Mouse (Mus musculus) kidney, embryonic 16.5 days (tissue): Measurements from ENCODE around the gene Actr1a. TPM values are rescaled to one million over a fixed set of nuclear protein-coding genes. Genes with fewer than 3 reads are reported as not detected.
A peak's percentile ranks its signal among the peaks of the same experiment; 100 is the strongest.

Source experiments
- ATAC-seq: fragments of 200-750 bp; cut with Nextera tagmentation; 2 replicates; pipeline ENCODE4 v1.8.0; 2017; ENCODE audit warnings: moderate TSS enrichment; ENCODE audit not compliant: low FRiP score, low TSS enrichment
- H3K27ac ChIP-seq: fragments of 300-500 bp; sonication (generic); 2 replicates; pipeline ENCODE4 v1.5.1; 2014; ENCODE audit warnings: low read length
- H3K27me3 ChIP-seq: fragments of 300-500 bp; sonication (generic); 2 replicates; pipeline ENCODE4 v1.6.1; 2014; ENCODE audit warnings: low read length, control low read depth, mixed read lengths; ENCODE audit not compliant: insufficient read depth
- H3K36me3 ChIP-seq: fragments of 300-500 bp; sonication (generic); 2 replicates; pipeline ENCODE4 v1.6.1; 2014; ENCODE audit warnings: low read length, control low read depth, mixed read lengths; ENCODE audit not compliant: insufficient read depth
- H3K4me1 ChIP-seq: fragments of 300-500 bp; sonication (generic); 2 replicates; pipeline ENCODE4 v1.6.1; 2014; ENCODE audit warnings: low read length, control low read depth, mixed read lengths; ENCODE audit not compliant: insufficient read depth
- H3K4me2 ChIP-seq: fragments of 300-500 bp; sonication (generic); replicated peaks from 2 replicates; pipeline ENCODE4 v1.6.1; 2014; ENCODE audit warnings: low read depth, low read length
- H3K4me3 ChIP-seq: fragments of 300-500 bp; sonication (generic); 2 replicates; pipeline ENCODE4 v1.5.1; 2014; ENCODE audit warnings: mild to moderate bottlenecking, low read length
- H3K9ac ChIP-seq: fragments of 300-500 bp; sonication (generic); replicated peaks from 2 replicates; pipeline ENCODE4 v1.6.1; 2014; ENCODE audit warnings: low read length
- H3K9me3 ChIP-seq: fragments of 300-500 bp; sonication (generic); 2 replicates; pipeline ENCODE4 v1.6.1; 2016; ENCODE audit warnings: low read length, control low read depth
- WGBS: fragments of 180-500 bp; shearing (Covaris S2); extraction: QIAGEN DNeasy Blood & Tissue Kit; methylation state at CpG from one replicate; pipeline ENCODE4 v1.1.7; 2014; 5-methylcytosine and 5-hydroxymethylcytosine counted together
- polyA plus RNA-seq: library from polyadenylated mRNA; unstranded; fragments of >200 nt; fragmentation: Nextera tagmentation; extraction: Ambion mirVana; gene quantifications from 2 replicates; pipeline ENCODE4 v1.2.1, GENCODE M21; 2015

Gene Actr1a
- polyA plus RNA-seq, 1 experiment from 2014 or later = 144 TPM

DNA sequence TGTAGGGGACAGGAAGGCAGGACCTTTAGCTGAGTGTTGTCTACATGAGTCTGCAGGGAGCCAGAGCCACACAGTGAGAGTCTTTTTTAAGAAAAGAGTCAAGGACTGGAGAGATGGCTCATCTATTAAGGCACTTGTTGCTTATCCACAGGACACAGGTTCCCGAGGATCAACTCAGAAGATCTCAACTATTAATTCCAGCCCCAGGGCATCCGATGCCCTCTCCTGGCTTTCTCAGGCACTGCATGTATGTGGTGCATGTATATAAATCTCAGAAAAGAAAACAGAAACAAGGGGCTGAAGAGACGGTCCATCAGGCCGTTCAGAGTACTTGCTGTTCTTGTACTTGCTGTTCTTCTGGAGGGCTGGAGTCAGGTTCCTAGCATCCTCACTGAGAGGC, 3.5 kb downstream of the Actr1a start:
- no peak for ATAC-seq
- Histone ChIP-seq H3K9ac (no peak overlapping the region), H3K4me2 (no peak overlapping the region), H3K4me3 (no peak overlapping the region), H3K4me1 (peaks cover 18% of the 10 kb centered on the region), H3K36me3 (peaks cover 9% of the 10 kb centered on the region; the same call in 1 of the 2 replicates), H3K9me3 (no peaks in the 10 kb centered on the region), H3K27me3 (no peaks in the 10 kb centered on the region), H3K27ac (no peak overlapping the region)
- WGBS = 25% methylated on average over 4 of the region's 4 CpGs

DNA sequence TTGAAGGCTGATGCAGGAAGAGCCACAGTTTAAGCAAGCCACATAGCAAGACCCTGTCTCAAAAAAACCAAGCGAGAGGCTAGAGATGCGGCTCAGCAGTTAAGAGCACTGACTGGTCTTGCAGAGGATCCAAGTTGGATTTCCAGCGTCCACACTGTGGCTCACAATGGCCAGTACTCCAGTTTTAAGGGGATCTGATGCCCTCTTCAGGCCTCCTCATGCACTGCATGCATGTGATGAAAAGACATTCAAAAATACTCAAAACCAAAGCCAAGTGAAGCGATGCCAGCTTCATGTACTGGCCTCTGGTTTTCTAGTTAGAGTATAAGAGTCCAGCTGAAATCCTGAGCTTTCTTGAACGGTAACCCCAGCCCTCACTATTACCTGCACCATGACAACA, 5.7 kb downstream of the Actr1a start:
- Histone ChIP-seq H3K4me3 (no peak overlapping the region), H3K36me3 (peaks cover 20% of the 10 kb centered on the region; the same call in 1 of the 2 replicates), H3K27me3 (no peaks in the 10 kb centered on the region), H3K27ac (no peak overlapping the region), H3K9me3 (no peaks in the 10 kb centered on the region), H3K9ac (no peak overlapping the region), H3K4me2 (no peak overlapping the region), H3K4me1 (peaks cover 13% of the 10 kb centered on the region)
- WGBS = 83% methylated on average over 5 of the region's 5 CpGs
- no peak for ATAC-seq

DNA sequence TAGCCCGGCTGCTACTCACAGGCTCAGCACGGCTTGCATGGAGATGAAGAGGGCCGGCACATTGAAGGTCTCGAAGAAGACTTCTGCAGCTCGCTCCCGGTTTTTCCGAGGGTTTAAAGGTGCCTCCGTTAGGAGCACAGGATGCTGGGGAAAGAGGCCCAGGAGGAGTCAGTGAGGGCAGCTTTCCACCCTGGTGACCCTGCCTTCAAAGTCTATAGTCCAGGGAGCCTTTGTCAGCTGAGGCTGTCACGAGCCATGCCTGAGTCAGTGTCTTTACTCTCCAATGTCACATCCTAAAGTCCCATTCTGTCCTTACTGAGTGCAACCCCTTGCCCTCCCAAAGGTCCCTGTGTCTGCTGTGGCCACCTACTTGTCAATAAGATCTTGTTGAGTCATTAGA, 13.3 kb downstream of the Actr1a start:
- no peaks in the 10 kb centered on the region for H3K27me3 ChIP-seq

DNA sequence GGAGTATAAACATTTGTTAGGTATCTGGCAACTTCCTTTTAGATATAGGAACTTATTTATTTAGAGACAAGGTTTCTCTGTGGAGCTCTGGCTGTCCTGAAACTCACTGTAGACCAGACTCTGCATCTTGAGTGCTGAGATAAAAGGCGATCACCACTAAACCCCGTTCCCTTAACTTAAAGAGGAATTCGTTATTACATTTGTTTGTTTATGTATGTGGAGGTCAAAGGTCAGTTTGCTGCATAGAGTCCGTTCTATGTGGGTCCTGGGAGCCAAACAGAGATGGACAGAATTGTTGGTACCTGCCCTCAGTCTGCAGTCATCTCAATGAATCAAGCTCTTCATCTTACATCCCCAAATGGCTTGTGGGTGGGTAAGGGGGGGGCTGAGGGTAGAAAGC, 19.7 kb downstream of the Actr1a start:
- Histone ChIP-seq H3K27me3 (no peaks in the 10 kb centered on the region), H3K4me1 (0 out of 2 replicates have a peak, but pooled peaks cover 3% of the 10 kb centered on the region), H3K36me3 (peaks cover 44% of the 10 kb centered on the region), H3K9me3 (no peaks in the 10 kb centered on the region), H3K4me2 (no peak overlapping the region), H3K27ac (no peak overlapping the region), H3K4me3 (no peak overlapping the region), H3K9ac (no peak overlapping the region)
- WGBS = 58% methylated on average over 4 of the region's 4 CpGs
- ATAC-seq = no peak

More for the DNA sequence above, 13.3 kb downstream of the Actr1a start:
- Histone ChIP-seq H3K4me1 (no peaks in the 10 kb centered on the region), H3K36me3 (peaks cover 87% of the 10 kb centered on the region), H3K4me3 (no peak overlapping the region), H3K9ac (no peak overlapping the region), H3K27ac (no peak overlapping the region), H3K4me2 (no peak overlapping the region), H3K9me3 (no peaks in the 10 kb centered on the region)
- no peak for ATAC-seq
- 87% methylated on average over 9 of the region's 9 CpGs for WGBS

DNA sequence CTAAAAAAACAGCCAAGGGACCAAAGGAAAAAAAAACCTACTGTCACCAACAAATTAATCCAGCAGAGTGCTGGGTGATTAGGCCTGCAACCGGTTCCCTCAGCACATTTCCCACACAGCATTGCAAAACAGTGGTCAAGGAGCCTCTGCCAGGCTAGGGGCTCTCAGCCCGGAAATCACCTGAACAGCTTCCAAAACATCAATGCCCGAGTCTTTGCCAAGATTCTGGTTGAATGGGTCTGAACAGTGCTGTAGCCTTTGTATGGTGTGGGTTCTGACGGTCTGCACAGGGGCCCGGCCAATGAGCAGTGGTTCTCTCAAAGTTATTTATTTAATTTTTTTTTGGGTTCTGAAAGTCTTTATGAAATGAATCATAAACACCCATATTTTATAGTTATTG, 20.1 kb downstream of the Actr1a start:
- H3K4me1 ChIP-seq = 0 out of 2 replicates have a peak, but pooled peaks cover 3% of the 10 kb centered on the region
- ATAC-seq = no peak
- peaks cover 40% of the 10 kb centered on the region for H3K36me3 ChIP-seq
- no peak overlapping the region for H3K9ac ChIP-seq
- 65% methylated on average over 5 of the region's 5 CpGs for WGBS
- H3K4me2 ChIP-seq = no peak overlapping the region
- no peak overlapping the region for H3K27ac ChIP-seq
- no peaks in the 10 kb centered on the region for H3K27me3 ChIP-seq
- H3K4me3 ChIP-seq = no peak overlapping the region
- no peaks in the 10 kb centered on the region for H3K9me3 ChIP-seq

DNA sequence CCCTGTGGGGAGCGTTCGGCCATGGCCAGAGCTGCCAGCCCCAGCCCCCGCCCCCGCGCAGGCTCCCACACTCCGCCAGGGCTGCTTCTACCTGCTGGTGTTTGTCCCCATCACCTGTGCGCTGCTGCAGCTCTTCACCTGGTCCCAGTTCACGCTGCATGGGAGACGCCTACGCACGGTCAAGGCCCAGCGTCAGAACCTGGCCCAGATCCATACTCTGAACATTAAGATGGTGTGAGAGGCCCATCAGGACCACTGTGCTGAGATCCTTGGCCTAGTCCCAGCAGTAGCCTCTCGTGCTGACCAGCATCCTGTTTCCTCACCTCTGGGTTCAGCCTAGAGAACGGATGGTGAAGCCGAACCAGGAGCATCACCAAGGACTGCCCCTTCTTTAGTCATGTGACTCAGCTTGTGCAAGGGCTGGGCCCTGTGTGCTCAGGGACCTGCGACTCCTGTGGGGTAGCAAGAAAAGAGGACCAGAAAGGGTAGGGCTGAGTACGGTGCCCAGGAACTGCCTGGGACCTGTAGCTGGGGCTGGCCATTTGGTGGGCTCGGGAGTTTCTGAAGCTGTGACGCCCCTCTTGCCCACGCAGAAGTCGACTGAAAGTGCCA, 21.0 kb downstream of the Actr1a start:
- Histone ChIP-seq H3K9me3 (no peaks in the 10 kb centered on the region), H3K9ac (no peak overlapping the region), H3K4me3 (no peak overlapping the region), H3K36me3 (peaks cover 31% of the 10 kb centered on the region), H3K4me2 (no peak overlapping the region), H3K27ac (no peak overlapping the region), H3K27me3 (no peaks in the 10 kb centered on the region), H3K4me1 (0 out of 2 replicates have a peak, but pooled peaks cover 3% of the 10 kb centered on the region)
- peak; percentile 62; the same call in 1 of the 2 replicates for ATAC-seq
- 50% methylated on average over 21 of the region's 21 CpGs for WGBS

DNA sequence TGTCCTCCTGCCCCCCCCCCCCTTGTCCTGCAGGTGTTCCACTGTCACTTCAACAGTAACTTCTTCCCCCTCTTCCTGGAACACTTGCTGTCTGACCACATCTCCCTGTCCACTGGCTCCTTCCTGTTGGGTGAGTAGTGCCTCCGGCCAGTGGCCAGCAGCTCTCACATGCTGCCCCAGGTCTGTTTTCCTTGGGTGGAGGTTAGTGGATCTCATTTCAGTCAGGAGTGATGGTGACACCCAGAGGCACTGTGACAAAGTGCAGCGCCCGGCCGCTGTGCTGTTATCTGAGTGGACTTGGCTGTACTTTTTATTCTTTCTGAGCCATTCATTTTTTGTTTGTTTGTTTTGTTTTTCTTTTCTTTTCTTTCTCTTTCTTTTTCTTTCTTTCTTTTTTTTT, 26.3 kb downstream of the Actr1a start:
- Histone ChIP-seq H3K9me3 (no peaks in the 10 kb centered on the region), H3K4me2 (no peak overlapping the region), H3K4me3 (no peak overlapping the region), H3K27me3 (no peaks in the 10 kb centered on the region), H3K36me3 (no peaks in the 10 kb centered on the region), H3K27ac (no peak overlapping the region), H3K9ac (no peak overlapping the region), H3K4me1 (0 out of 2 replicates have a peak, but pooled peaks cover under 1% of the 10 kb centered on the region)
- ATAC-seq = peak; percentile 32; the same call in 1 of the 2 replicates
- 8% methylated on average over 4 of the region's 4 CpGs for WGBS

DNA sequence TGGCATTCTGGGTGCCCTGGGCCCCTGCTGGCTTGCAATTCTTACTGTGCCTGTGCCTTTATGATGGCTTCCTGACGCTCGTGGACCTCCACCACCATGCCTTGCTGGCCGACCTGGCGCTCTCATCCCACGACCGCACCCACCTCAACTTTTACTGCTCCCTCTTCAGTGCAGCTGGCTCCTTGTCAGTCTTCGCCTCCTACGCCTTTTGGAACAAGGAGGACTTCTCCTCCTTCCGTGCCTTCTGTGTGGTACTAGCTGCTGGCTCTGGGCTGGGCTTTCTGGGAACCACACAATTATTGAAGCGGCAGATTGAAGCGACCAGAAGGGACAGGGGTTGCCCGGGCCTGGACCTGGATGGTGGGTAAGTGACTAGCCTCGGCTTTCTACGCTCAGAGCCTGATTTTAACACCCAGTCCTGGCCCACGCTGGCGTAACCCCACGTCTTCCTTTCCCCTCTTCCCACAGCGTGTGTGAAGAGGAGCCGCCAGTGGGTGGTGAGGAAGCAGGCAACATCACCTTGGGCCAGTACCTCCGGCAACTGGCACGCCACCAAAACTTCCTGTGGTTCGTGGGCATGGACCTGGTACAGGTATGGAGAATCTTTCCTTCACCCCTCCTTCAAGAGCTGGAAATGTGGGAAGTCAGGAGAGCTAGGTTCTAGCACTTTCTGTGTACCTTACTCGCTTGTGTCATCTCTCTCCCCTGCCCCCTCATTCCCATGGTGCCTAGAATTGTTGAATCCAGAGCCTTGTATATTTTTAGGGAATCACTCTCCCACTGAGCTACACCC, 27.6 kb downstream of the Actr1a start:
- Histone ChIP-seq H3K4me1 (no peaks in the 10 kb centered on the region), H3K27ac (no peak overlapping the region), H3K4me2 (no peak overlapping the region), H3K27me3 (no peaks in the 10 kb centered on the region), H3K9ac (no peak overlapping the region), H3K4me3 (no peak overlapping the region), H3K9me3 (no peaks in the 10 kb centered on the region), H3K36me3 (no peaks in the 10 kb centered on the region)
- no peak for ATAC-seq
- WGBS = 78% methylated on average over 23 of the region's 23 CpGs

DNA sequence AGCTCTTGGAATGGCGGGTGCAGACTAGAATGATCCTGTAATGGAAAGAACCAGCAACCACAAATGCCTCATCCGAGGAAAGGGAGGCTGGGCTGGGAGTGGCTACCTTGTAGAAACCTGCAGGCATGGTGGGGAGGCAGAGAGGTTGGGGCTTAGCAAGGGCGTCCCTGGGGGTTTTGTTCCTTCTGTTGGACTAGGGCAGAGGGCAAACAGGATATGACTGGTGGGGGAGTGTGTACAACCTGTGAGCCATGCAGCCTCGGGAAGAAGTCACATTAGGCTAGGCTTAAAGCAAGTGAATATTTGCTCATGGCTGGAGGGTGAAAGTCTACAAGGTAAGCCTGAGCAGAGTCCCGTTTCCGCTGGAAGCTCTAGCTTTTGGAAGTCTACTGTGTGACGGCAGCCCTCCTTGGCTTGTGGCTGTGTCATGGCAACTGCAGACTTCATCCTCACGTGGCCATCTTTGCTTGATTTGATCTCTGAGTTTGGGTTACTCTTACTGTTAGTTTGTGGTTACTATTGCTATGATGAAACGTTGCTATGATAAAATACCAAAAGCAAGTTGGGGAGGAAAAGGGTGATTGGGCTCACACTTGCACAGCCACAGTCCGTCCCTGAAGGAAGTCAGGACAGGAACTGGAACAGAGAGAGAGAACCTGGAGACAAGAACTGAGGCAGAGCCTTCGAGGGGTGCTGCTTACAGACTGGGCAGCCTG, 32.1 kb downstream of the Actr1a start:
- 80% methylated on average over 11 of the region's 11 CpGs for WGBS

More for the DNA sequence above, 32.1 kb downstream of the Actr1a start:
- no peak overlapping the region for H3K4me3 ChIP-seq
- H3K4me2 ChIP-seq = no peak overlapping the region
- H3K36me3 ChIP-seq = no peaks in the 10 kb centered on the region
- no peak for ATAC-seq
- H3K9ac ChIP-seq = no peak overlapping the region
- H3K9me3 ChIP-seq = no peaks in the 10 kb centered on the region
- H3K27ac ChIP-seq = no peak overlapping the region
- peaks cover 2% of the 10 kb centered on the region; the same call in 1 of the 2 replicates for H3K4me1 ChIP-seq
- H3K27me3 ChIP-seq = no peaks in the 10 kb centered on the region
